Mouse (Mus musculus) myocyte (in vitro differentiated cells): ENCODE results near the gene Gnl1.

Experiments
- POLR2A ChIP-seq: IDR thresholded peaks from one replicate; pipeline ENCODE4 v1.6.1; 2011; ENCODE audit warnings: low read depth, mild to moderate bottlenecking, control low read depth, moderate library complexity; ENCODE audit not compliant: insufficient read length
- SRF ChIP-seq: IDR thresholded peaks from one replicate; pipeline ENCODE4 v1.6.1; 2011; ENCODE audit warnings: low read depth; ENCODE audit not compliant: control insufficient read depth, insufficient read length
- TCF3 ChIP-seq: IDR thresholded peaks from one replicate; pipeline ENCODE4 v1.6.1; 2011; ENCODE audit warnings: low read depth, control low read depth; ENCODE audit not compliant: insufficient read length

DNA sequence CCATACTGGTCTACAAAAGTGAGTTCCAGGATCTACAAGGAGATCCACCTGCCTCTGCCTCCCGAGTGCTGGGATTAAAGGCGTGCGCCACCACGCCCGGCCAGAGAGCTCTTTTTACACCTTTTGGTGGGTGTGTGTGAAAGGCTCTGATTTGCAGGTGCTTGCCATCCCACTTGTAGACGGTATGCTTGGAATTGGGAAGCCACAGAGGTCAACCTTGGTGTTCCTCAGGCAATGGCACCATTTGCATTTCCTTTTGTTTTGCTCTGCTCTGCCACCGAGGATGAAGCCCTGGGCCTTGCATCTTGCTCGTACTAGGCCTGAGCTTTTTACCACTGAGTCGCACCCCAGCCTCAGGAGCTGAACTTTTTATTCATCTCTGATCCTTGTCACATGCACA is 2.1 kb downstream of the Gnl1 start:
- no peak for TF ChIP-seq SRF
- TF ChIP-seq TCF3: no peak
- TF ChIP-seq POLR2A: no peak
